Mouse (Mus musculus): ENCODE measurements at regions not wholly inside any gene's neighbourhood (a gene's known extent, or its start where the extent isn't known, plus 50 kb on each side); places are given as distances from the start of the nearest gene placed in this dataset.
"Not testable (repeated sequence)": the region's sequence is repeated elsewhere in the genome, so short reads cannot be mapped to it uniquely, and the experiment has no call there.

DNA sequence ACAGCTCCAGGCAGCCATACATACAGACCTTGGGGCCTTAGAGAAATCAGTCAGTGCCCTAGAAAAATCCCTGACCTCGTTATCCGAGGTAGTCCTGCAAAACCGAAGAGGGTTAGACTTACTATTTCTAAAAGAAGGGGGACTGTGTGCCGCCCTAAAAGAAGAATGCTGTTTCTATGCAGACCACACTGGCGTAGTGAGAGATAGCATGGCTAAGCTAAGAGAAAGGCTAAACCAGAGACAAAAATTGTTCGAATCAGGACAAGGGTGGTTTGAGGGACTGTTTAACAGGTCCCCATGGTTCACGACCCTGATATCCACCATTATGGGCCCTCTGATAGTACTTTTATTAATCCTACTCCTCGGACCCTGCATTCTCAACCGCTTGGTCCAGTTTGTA is 322.2 kb downstream of the Gm29866 start:
- DNase-seq = peak; percentile 3
- intact Hi-C loops (cut with DNase I) = not testable (repeated sequence)

DNA sequence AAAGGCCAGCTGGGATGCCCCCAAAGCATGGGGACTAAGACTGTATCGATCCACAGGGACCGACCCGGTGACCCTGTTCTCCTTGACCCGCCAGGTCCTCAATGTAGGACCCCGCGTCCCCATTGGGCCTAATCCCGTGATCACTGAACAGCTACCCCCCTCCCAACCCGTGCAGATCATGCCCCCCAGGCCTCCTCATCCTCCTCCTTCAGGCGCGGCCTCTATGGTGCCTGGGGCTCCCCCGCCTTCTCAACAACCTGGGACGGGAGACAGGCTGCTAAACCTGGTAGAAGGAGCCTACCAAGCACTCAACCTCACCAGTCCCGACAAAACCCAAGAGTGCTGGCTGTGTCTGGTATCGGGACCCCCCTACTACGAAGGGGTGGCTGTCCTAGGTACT is 323.1 kb downstream of the Gm29866 start:
- H3K4me3 ChIP-seq; intact Hi-C loops (cut with DNase I); H3K27ac ChIP-seq: not testable (repeated sequence)
- peak; percentile 2 for DNase-seq

More for the DNA sequence above, 322.2 kb downstream of the Gm29866 start:
- not testable (repeated sequence) for H3K4me3 ChIP-seq, H3K27ac ChIP-seq

DNA sequence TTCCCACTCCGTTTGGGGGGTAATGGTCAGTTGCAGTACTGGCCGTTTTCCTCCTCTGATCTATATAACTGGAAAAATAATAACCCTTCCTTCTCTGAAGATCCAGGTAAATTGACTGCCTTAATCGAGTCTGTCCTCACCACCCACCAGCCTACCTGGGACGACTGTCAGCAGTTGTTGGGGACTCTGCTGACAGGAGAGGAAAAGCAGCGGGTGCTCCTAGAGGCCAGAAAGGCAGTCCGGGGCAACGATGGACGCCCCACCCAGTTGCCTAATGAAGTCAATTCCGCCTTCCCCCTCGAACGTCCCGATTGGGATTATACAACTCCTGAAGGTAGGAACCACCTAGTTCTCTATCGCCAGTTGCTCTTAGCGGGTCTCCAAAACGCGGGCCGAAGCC is 328.2 kb downstream of the Gm29866 start:
- DNase-seq = peak; percentile 11
- H3K4me3 ChIP-seq; intact Hi-C loops (cut with DNase I): not testable (repeated sequence)

More for the DNA sequence above, 328.2 kb downstream of the Gm29866 start:
- H3K27ac ChIP-seq = not testable (repeated sequence)
